Mouse (Mus musculus): ENCODE results near the gene Eid3.

DNA sequence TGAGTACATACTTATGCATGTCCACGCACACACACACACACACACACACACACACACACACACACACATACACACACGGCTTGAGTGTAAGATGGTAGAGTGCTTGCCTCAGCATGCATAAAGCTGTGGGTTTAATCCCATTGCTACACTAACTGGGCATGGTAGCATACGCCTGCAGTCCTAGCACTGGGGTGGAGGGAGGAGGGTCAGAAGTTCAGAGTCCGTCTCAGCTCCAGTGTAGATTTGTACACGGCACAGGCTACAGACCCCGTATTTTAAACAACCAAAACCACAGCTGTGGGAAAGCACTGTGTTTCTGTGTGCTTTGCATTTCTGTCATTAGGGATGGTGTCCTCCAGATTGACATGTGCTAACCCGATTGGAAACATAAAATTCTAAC lies 25.0 kb downstream of the Eid3 start:
- TF ChIP-seq CTCF (IDR thresholded peaks at IDR 0.05; ENCODE audit: low read depth) (no peak), EP300 (IDR thresholded peaks at IDR 0.05; ENCODE audit: low read depth) (no peak)

Data from liver, postnatal 0 days (tissue).